Mouse (Mus musculus): Measurements from ENCODE around the gene Ugt1a9. TPM values are rescaled to one million over a fixed set of nuclear protein-coding genes. Genes with fewer than 3 reads are reported as not detected.
"Not testable (repeated sequence)": the region's sequence is repeated elsewhere in the genome, so short reads cannot be mapped to it uniquely, and the experiment has no call there.

The Ugt1a9 gene
- polyA plus RNA-seq, 1 experiment from 2014 or later = not detected

DNA sequence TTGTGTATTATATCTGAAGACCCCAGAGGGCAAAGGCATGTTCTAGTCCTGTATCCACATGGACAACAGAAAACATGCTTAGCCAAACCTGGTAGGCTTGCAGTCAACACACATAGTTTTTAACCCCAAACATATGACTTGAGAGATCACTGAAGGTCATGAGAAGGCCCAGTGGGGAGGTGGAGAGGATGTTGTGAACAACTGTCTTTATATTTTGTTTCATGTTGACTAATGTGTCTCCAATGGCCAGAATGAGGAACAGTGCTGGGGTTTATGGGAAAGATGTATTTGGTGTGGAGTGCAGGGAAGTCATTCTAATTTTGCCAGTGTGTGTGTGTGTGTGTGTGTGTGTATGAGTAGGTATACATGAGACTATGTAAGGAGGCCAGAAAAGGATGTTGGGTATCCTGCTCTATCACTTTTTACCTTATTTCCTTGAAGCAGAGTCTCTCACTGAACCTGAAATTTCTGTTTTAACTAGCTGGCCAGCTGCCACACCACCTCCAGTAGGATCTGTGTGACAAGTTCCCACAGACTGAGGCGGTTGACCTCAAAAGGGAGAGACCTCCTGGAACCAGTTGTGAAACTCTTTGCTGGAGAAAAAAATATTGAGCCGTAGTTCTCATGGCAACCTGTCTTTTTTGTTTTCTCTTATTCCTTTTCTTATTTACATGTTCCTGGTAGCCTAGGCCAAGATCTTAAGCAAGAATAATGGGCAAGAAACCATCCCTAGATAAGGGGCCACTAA lies 153.6 kb downstream of the Ugt1a9 start:
- H3K9ac ChIP-seq = no peak overlapping the region
- 60% methylated on average over 2 of the region's 2 CpGs for WGBS
- no peak for ATAC-seq (replicated peaks; ENCODE audit: insufficient number of reproducible peaks, insufficient read depth, low FRiP score, low read depth)
- no peaks in the 10 kb centered on the region for H3K27me3 ChIP-seq
- H3K4me3 ChIP-seq = no peak overlapping the region
- H3K4me1 ChIP-seq (replicated peaks) = no peaks in the 10 kb centered on the region
- no peaks in the 10 kb centered on the region for H3K36me3 ChIP-seq
- no peak overlapping the region for H3K4me2 ChIP-seq
- H3K27ac ChIP-seq = no peak overlapping the region
- peaks cover 31% of the 10 kb centered on the region for H3K9me3 ChIP-seq (replicated peaks)

DNA sequence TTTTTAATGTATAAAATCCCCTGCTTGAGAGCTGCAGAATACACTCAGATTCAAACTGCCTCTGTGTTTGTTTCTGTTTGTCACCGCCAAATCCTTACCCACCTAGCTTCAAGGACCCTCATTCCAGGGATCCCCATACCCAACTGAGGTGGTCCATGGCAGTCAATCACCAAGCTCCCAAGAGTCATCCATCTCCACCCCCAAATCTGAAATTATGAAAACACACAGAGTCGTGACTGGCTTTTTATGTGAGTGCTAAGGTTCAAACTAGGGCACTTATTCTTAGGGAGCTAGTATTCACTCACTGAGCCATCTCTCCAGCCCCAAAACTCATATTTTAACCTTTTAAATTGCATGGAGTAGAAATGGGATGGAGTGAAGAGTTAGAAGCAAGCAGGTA lies 154.7 kb downstream of the Ugt1a9 start:
- not testable (repeated sequence) for H3K4me3 ChIP-seq; H3K4me2 ChIP-seq; H3K27ac ChIP-seq; H3K27me3 ChIP-seq; ATAC-seq (replicated peaks; ENCODE audit: insufficient number of reproducible peaks, insufficient read depth, low FRiP score, low read depth); H3K9ac ChIP-seq; H3K4me1 ChIP-seq (replicated peaks); H3K36me3 ChIP-seq
- WGBS = 29% methylated on average over 2 of the region's 2 CpGs
- H3K9me3 ChIP-seq (replicated peaks) = peaks cover 40% of the 10 kb centered on the region

DNA sequence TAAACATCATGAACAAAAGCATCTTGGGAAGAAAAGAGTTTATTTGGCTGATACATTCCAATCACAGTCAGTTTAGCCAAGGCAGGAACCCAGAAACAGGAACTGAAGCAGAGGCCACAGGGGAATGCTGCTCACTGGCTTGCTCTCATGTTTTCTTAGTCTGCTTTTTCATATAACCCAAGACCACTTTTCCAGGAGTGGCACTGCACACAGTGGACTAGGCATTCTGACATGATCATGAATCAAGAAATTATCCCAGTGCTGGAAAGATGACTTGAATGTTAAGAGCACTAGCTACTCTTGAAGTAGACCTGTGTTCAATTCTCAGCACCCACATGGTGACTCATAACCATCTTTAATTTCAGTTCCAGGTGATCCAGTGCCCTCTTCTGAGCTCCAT lies 155.1 kb downstream of the Ugt1a9 start:
- peaks cover 40% of the 10 kb centered on the region for H3K9me3 ChIP-seq (replicated peaks)
- no peak overlapping the region for H3K4me3 ChIP-seq
- no peak overlapping the region for H3K9ac ChIP-seq
- no peak for ATAC-seq (replicated peaks; ENCODE audit: insufficient number of reproducible peaks, insufficient read depth, low FRiP score, low read depth)
- H3K36me3 ChIP-seq = no peaks in the 10 kb centered on the region
- H3K27ac ChIP-seq = no peak overlapping the region
- no peaks in the 10 kb centered on the region for H3K27me3 ChIP-seq
- no peaks in the 10 kb centered on the region for H3K4me1 ChIP-seq (replicated peaks)
- no peak overlapping the region for H3K4me2 ChIP-seq

DNA sequence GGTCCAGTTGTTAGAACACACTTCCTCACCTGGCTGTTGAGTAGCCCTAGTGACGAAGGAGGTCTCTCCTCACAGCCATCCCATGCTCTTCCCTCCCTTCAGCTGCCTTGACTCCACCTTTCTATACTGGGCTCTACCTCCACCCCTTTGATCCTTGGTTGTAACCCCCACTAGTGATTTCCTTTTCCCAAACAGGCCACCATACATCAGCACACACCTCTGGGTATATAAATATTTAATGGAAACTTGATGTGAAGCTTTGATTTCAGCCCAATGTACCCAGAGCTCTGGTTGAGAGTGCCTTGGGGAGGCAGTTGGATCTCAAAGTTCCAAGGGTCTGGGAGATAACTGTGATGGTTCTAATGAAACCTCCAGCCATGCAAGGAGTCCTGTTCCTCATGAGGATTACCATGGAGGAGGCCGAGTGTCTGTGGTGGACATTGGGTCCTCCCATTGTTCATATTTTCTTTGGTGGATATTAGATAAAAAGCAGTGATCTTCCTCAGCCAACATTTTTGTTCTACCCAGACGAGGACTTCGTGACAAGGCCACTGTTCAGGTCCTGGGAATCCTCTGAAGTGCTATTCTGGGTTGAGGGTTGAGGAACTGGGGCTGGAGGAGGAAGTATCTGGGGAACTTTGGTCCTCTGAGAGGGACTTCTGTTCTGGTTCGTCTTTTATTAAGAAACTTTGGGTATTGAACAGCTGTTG lies 156.2 kb downstream of the Ugt1a9 start, which contains the start of gene Mroh2a:
Gene Mroh2a (plus strand): TSS at position 317 of the 710 bp plus-strand sequence.
- H3K9me3 ChIP-seq (replicated peaks) = peaks cover 48% of the 10 kb centered on the region
- H3K36me3 ChIP-seq = no peaks in the 10 kb centered on the region
- no peak within 1 kb of the TSS for H3K9ac ChIP-seq
- no peak for ATAC-seq (replicated peaks; ENCODE audit: insufficient number of reproducible peaks, insufficient read depth, low FRiP score, low read depth)
- no peak within 1 kb of the TSS for H3K4me3 ChIP-seq
- WGBS = 46% methylated on average over 5 of the region's 5 CpGs
- H3K27ac ChIP-seq = no peak within 1 kb of the TSS
- no peaks in the 10 kb centered on the region for H3K4me1 ChIP-seq (replicated peaks)
- H3K27me3 ChIP-seq = no peaks in the 10 kb centered on the region
- H3K4me2 ChIP-seq = no peak within 1 kb of the TSS

DNA sequence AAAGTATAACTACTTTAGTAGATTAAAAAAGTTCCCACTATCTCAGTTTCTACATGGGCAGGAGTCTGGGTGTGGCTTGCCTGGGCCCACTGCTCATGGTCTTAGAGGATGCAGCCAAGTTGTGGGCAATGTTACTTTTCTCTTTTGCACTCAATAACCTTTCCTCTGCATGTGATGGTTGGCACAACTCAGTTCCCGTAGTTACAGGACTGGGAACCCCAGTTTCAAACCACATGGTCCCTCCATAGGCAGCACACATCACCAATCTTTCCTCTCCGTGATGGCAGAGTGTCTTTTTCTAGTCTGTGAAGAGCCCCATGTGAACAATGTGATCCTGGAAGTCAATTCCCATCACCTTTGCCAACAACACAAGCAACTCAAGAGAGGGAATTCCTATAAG lies 156.9 kb downstream of the Ugt1a9 start:
- no peak overlapping the region for H3K27ac ChIP-seq
- no peaks in the 10 kb centered on the region for H3K36me3 ChIP-seq
- H3K27me3 ChIP-seq = no peaks in the 10 kb centered on the region
- H3K4me2 ChIP-seq = no peak overlapping the region
- no peaks in the 10 kb centered on the region for H3K4me1 ChIP-seq (replicated peaks)
- H3K9me3 ChIP-seq (replicated peaks) = peaks cover 49% of the 10 kb centered on the region
- ATAC-seq (replicated peaks; ENCODE audit: insufficient number of reproducible peaks, insufficient read depth, low FRiP score, low read depth) = no peak
- H3K9ac ChIP-seq = no peak overlapping the region
- no peak overlapping the region for H3K4me3 ChIP-seq
- WGBS = 52% methylated on average over 2 of the region's 2 CpGs

- Histone ChIP-seq H3K4me3 (no peak overlapping the region), H3K27ac (no peak overlapping the region), H3K4me2 (no peak overlapping the region), H3K36me3 (no peaks in the 10 kb centered on the region), H3K4me1 (replicated peaks) (no peaks in the 10 kb centered on the region), H3K9me3 (replicated peaks) (peaks cover 55% of the 10 kb centered on the region), H3K27me3 (no peaks in the 10 kb centered on the region), H3K9ac (no peak overlapping the region)
- WGBS = 66% methylated on average over 7 of the region's 7 CpGs
- no peak for ATAC-seq (replicated peaks; ENCODE audit: insufficient number of reproducible peaks, insufficient read depth, low FRiP score, low read depth)
These were observed 157.5 kb downstream of the Ugt1a9 start for GRCm38 (mm10) chr1:88228121-88228520.

DNA sequence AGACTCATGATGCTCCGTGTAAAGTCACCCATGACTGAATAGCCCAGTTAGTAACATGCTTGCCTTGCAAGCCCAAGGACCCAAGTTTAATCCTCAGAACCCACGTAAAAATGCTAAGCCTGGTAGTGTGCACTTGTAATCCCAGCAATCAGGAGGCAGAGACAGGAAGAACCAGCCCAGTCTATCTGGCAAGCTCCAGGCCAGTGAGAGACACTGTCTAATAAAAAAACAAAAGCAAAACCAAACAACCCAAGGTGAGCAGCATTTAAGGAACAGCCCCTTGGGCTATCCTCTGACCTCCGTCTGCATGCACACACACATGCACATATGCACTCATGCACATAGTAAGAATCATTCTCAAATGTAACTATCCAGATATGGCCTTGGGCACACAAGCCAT lies 159.0 kb downstream of the Ugt1a9 start:
- Histone ChIP-seq H3K4me1 (replicated peaks) (no peaks in the 10 kb centered on the region), H3K9ac (no peak overlapping the region), H3K27me3 (no peaks in the 10 kb centered on the region), H3K9me3 (replicated peaks) (peaks cover 66% of the 10 kb centered on the region), H3K36me3 (no peaks in the 10 kb centered on the region), H3K4me3 (no peak overlapping the region), H3K4me2 (no peak overlapping the region), H3K27ac (no peak overlapping the region)
- 68% methylated on average over 3 of the region's 3 CpGs for WGBS
- no peak for ATAC-seq (replicated peaks; ENCODE audit: insufficient number of reproducible peaks, insufficient read depth, low FRiP score, low read depth)

- H3K4me2 ChIP-seq = no peak overlapping the region
- no peaks in the 10 kb centered on the region for H3K36me3 ChIP-seq
- peaks cover 69% of the 10 kb centered on the region for H3K9me3 ChIP-seq (replicated peaks)
- 75% methylated on average over 5 of the region's 5 CpGs for WGBS
- H3K27me3 ChIP-seq = no peaks in the 10 kb centered on the region
- H3K27ac ChIP-seq = no peak overlapping the region
- H3K4me1 ChIP-seq (replicated peaks) = no peaks in the 10 kb centered on the region
- no peak overlapping the region for H3K4me3 ChIP-seq
- no peak for ATAC-seq (replicated peaks; ENCODE audit: insufficient number of reproducible peaks, insufficient read depth, low FRiP score, low read depth)
- no peak overlapping the region for H3K9ac ChIP-seq
These were observed 159.4 kb downstream of the Ugt1a9 start for GRCm38 (mm10) chr1:88229986-88230385.

DNA sequence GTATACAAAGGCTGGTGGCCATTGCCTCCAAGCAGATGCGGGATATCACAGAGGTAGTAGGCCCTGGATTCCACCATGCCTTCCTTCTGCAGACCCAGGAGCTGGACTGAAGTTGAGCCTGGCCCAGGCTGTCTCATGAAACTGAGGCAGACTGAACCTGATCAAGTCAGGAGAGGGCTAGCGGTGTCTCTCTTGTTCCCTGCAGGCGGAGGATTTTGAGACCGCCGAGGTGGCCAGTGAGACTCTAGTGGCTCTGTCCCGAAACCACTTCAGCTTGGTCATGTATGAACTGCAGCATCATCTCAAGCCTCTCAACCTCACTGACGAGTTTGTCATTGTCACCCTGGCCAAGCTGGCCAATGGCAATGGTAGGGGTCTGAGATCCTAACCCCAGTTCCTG lies 159.8 kb downstream of the Ugt1a9 start:
- Histone ChIP-seq H3K9ac (no peak overlapping the region), H3K36me3 (no peaks in the 10 kb centered on the region), H3K4me1 (replicated peaks) (no peaks in the 10 kb centered on the region), H3K27me3 (no peaks in the 10 kb centered on the region), H3K9me3 (replicated peaks) (peaks cover 72% of the 10 kb centered on the region), H3K4me3 (no peak overlapping the region), H3K4me2 (no peak overlapping the region), H3K27ac (no peak overlapping the region)
- no peak for ATAC-seq (replicated peaks; ENCODE audit: insufficient number of reproducible peaks, insufficient read depth, low FRiP score, low read depth)
- WGBS = 69% methylated on average over 7 of the region's 7 CpGs

GRCm38 (mm10) chr1:88230981-88231802 lies 160.6 kb downstream of the Ugt1a9 start:
- H3K36me3 ChIP-seq = no peaks in the 10 kb centered on the region
- H3K4me2 ChIP-seq = no peak overlapping the region
- no peaks in the 10 kb centered on the region for H3K4me1 ChIP-seq (replicated peaks)
- no peak overlapping the region for H3K9ac ChIP-seq
- ATAC-seq (replicated peaks; ENCODE audit: insufficient number of reproducible peaks, insufficient read depth, low FRiP score, low read depth) = no peak
- 66% methylated on average over 6 of the region's 6 CpGs for WGBS
- no peak overlapping the region for H3K4me3 ChIP-seq
- H3K27ac ChIP-seq = no peak overlapping the region
- H3K9me3 ChIP-seq (replicated peaks) = peaks cover 66% of the 10 kb centered on the region
- no peaks in the 10 kb centered on the region for H3K27me3 ChIP-seq

DNA sequence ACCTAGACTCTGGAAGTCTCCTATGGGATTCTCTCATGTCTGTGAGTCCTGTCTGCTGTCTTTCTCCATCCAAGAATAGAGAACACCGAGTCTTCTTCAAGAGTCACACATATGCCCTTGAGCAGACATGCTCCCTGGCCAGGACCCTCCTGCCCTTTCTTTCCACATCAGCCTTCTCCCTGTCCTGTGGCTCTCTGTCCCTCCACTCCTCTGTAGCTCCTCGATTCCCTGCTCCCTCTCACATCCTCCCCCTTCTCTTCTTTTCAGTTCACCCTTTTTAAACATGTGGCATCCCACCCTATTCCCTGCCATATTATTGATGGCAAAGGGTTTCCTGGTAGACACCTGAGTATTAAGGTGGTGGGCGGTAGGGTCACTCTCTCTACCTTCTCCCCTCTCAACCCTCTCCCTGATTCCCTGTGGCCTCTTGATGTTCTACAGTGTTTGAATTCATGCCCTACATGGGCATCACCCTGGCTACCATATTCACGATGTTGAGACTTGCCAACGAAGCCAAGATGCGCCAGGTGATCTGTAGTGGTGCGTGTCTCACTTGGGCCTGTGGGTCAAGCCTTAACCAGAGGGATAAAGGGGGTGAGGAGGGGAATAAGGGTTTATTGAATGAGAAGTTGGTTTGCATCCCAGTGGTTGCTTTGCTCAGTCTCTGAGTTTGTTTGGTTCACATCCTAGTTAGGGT lies 161.4 kb downstream of the Ugt1a9 start:
- H3K36me3 ChIP-seq = no peaks in the 10 kb centered on the region
- no peak overlapping the region for H3K27ac ChIP-seq
- no peaks in the 10 kb centered on the region for H3K27me3 ChIP-seq
- no peak overlapping the region for H3K9ac ChIP-seq
- H3K4me2 ChIP-seq = no peak overlapping the region
- H3K4me3 ChIP-seq = no peak overlapping the region
- no peak for ATAC-seq (replicated peaks; ENCODE audit: insufficient number of reproducible peaks, insufficient read depth, low FRiP score, low read depth)
- WGBS = 57% methylated on average over 7 of the region's 7 CpGs
- no peaks in the 10 kb centered on the region for H3K4me1 ChIP-seq (replicated peaks)
- peaks cover 62% of the 10 kb centered on the region for H3K9me3 ChIP-seq (replicated peaks)

All from heart, embryonic 15.5 days (tissue).